Mouse (Mus musculus): Measurements from ENCODE around the gene Notch1.

- TF ChIP-seq CTCF (IDR thresholded peaks at IDR 0.05; ENCODE audit: control insufficient read depth, insufficient read depth, insufficient read length) (no peak), MAX (IDR thresholded peaks at IDR 0.05) (no peak)
These were observed 20.0 kb downstream of the Notch1 start for GRCm38 (mm10) chr2:26496451-26496850.
